Mouse (Mus musculus) embryonic fibroblast, embryonic 13.5 days (primary cell): Measurements from ENCODE around the gene Cntnap4. TPM values are rescaled to one million over a fixed set of nuclear protein-coding genes. Genes with fewer than 3 reads are reported as not detected.

Experiments
- H3K27ac ChIP-seq: 2 replicates; pipeline ENCODE4 v1.5.1; 2012; ENCODE audit warnings: low read length, control low read depth, inconsistent platforms; ENCODE audit not compliant: insufficient read depth
- H3K4me1 ChIP-seq: 2 replicates; pipeline ENCODE4 v1.6.1; 2011; ENCODE audit warnings: low read length; ENCODE audit not compliant: control insufficient read depth, insufficient read depth
- H3K4me3 ChIP-seq: 2 replicates; pipeline ENCODE4 v1.5.1; 2011; ENCODE audit warnings: mild to moderate bottlenecking, control low read depth, low read length; ENCODE audit not compliant: insufficient read depth
- CTCF ChIP-seq: IDR thresholded peaks from 2 replicates; pipeline ENCODE4 v1.5.1; 2011; ENCODE audit warnings: mild to moderate bottlenecking, control low read depth, low read length, moderate library complexity, borderline replicate concordance; ENCODE audit not compliant: insufficient read depth
- POLR2A ChIP-seq: IDR thresholded peaks from 2 replicates; pipeline ENCODE4 v1.6.1; 2011; ENCODE audit warnings: low read depth, mild to moderate bottlenecking, control low read depth, low read length, moderate library complexity
- polyA plus RNA-seq: library from polyadenylated mRNA; stranded (reverse); fragments of >200 nt; gene quantifications from 2 replicates; pipeline ENCODE4 v1.2.4, GENCODE M21; 2011; ENCODE audit warnings: low read depth; ENCODE audit not compliant: missing spikeins, insufficient read length

The Cntnap4 gene
- 0.10 TPM in 1 of 2 replicates, not detected in the other for polyA plus RNA-seq

DNA sequence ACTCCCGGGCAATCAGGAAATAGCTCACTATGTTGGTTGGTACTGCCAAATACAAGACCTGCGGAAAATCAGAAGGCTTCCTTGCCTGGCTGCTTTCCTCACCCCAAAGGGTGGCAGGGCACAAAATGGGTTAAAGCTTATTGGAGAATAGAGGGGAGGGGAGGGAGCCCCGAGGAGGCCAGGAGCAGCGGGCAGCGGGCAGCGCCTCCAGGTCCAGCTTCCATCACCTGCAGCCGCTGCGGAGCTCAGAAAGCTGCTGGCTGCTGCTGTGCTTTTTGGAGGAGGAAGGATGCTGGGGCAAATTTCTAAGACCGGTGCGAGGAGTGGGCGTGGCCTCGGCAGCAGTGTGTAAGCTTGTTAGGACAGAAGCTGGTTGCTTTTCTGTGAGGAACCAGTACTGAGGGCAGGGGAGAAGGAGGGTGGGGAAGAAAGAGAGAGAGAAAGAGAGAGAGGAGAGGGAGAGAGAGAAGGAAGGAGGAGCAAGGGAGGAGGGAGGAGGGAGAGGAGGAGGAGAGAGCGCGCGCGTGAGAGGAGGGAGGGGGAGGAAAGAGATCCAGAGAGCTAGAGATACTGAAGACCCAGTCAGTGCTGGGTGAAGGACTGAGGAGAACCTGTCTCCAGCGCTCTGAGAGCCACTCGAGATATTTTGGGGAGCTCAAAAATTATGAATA lies at the start of gene Cntnap4:
Gene Cntnap4 (plus strand): TSS at position 573 of the 671 bp plus-strand sequence.
- Histone ChIP-seq H3K4me1 (no peaks in the 10 kb centered on the region), H3K27ac (no peak within 1 kb of the TSS), H3K4me3 (peak within 1 kb of the TSS; percentile 5; the same call in 1 of the 2 replicates)
- TF ChIP-seq POLR2A: no peak
- no peak for TF ChIP-seq CTCF

DNA sequence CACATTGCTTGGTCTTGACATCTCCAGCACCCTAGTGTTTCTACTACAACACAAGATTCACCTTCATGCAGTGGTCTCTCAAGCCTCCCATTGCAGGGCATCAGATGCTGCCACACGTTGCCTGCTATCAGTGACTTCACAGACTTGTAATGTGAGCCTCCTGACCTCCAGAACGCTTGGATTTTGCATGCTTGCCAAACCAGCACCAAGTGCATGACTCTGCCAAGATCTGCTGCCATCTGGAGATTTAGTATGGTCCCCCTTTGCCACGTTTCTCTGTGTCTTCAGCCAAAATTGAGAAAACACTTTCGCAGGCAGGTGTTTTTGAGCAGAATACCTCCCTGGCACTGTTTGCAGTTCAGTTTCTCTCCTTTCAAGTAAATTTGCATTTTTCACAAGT lies 12.5 kb upstream of the Cntnap4 start:
- Histone ChIP-seq H3K4me1 (no peaks in the 10 kb centered on the region), H3K27ac (no peak overlapping the region), H3K4me3 (no peak overlapping the region)
- TF ChIP-seq CTCF: no peak
- no peak for TF ChIP-seq POLR2A

- H3K4me3 ChIP-seq: no peak overlapping the region
- TF ChIP-seq POLR2A: no peak
- no peak for TF ChIP-seq CTCF
- H3K4me1 ChIP-seq: no peaks in the 10 kb centered on the region
These were observed 698 bp downstream of the Cntnap4 start for GRCm38 (mm10) chr8:112570541-112570940.

GRCm38 (mm10) chr8:112571337-112571904 lies 1.6 kb downstream of the Cntnap4 start:
- Histone ChIP-seq H3K4me3 (no peak overlapping the region), H3K4me1 (no peaks in the 10 kb centered on the region), H3K27ac (no peak overlapping the region)
- TF ChIP-seq CTCF (peak; percentile 90), POLR2A (no peak)

More at GRCm38 (mm10) chr8:112570541-112570940, 698 bp downstream of the Cntnap4 start:
- no peak overlapping the region for H3K27ac ChIP-seq

DNA sequence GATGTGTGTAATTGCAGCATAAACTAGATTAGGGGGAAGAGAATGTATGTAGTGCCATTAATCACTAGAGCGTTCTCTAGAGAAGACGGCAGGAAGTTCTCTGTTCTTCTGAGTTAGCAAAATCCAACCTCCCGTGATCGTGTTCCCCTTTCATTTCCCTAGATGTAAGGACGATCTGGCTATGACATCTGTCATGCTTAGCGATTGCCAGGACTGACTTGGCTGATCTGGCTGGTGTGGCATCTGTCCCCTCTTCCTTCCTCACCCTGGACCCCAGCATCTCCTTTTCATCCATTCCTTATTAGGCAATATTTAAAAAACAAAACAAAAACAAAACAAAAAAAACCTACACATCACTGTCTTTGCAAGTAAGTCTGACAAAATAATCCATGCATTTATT lies 11.6 kb downstream of the Cntnap4 start:
- no peaks in the 10 kb centered on the region for H3K4me1 ChIP-seq
- TF ChIP-seq CTCF: no peak
- TF ChIP-seq POLR2A: no peak
- no peak overlapping the region for H3K4me3 ChIP-seq
- H3K27ac ChIP-seq: no peak overlapping the region

- Histone ChIP-seq H3K4me1 (no peaks in the 10 kb centered on the region), H3K4me3 (no peak overlapping the region), H3K27ac (no peak overlapping the region)
- TF ChIP-seq CTCF (no peak), POLR2A (no peak)
These were observed 13.6 kb downstream of the Cntnap4 start for GRCm38 (mm10) chr8:112583440-112583839.

GRCm38 (mm10) chr8:112588357-112589051 lies 18.7 kb downstream of the Cntnap4 start:
- TF ChIP-seq POLR2A: no peak
- no peak for TF ChIP-seq CTCF
- no peak overlapping the region for H3K27ac ChIP-seq
- no peaks in the 10 kb centered on the region for H3K4me1 ChIP-seq
- no peak overlapping the region for H3K4me3 ChIP-seq

DNA sequence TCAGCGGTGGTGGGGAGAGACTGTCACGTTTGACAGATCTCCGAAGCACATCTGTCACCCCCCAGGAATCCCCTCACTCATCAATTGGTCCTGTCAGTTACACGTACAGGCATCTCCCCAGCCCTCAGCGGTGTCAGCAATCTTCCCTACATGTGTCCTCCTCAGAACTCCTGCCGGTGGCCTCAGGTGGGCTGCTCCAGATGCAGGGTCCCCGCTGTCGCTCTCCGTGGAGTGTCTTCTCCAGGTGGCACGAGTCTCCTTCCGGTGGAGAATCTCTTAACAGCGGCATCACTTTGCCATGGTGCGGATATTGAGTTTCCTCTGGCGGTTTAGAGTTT lies 19.2 kb downstream of the Cntnap4 start:
- no peaks in the 10 kb centered on the region for H3K4me1 ChIP-seq
- TF ChIP-seq CTCF: no peak
- no peak for TF ChIP-seq POLR2A
- no peak overlapping the region for H3K4me3 ChIP-seq
- H3K27ac ChIP-seq: no peak overlapping the region

DNA sequence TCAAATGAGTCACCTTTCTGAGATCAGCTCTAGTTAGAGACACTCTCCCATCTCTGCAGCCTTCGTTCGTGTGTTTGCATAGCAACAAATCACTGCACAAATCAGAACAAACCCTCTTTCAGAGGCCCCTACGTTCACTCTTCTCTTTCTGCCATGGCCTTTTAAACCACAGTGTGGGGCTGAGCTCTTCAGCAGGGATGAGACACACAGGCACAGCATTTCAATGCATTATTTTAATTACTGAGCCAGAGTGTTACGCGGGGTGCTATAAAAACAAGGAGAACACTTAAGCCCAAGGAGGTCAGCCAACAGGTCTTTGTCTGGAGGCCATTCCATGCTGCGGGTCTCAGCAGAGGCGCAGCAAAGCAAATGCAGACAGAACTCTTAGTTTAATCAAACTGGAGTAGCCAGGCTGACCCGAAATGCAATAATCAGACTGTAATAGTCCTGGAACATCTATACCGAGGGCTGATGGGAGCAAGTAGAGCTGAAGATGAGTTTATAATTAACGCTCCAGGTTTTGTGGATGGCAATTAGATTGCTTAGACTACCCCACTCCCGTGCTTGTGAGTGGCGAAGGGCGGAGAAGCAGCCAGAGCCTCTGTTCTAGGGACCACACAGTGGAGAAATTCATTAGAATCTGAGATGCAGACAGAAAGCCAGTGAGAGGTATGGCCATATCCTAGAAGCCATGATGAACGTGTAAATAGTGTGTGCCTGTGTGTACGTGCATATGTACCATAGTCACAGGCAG lies 26.4 kb downstream of the Cntnap4 start:
- H3K27ac ChIP-seq: no peak overlapping the region
- H3K4me1 ChIP-seq: no peaks in the 10 kb centered on the region
- no peak overlapping the region for H3K4me3 ChIP-seq
- TF ChIP-seq CTCF (no peak), POLR2A (no peak)

- no peak overlapping the region for H3K4me3 ChIP-seq
- no peaks in the 10 kb centered on the region for H3K4me1 ChIP-seq
- no peak for TF ChIP-seq CTCF
- TF ChIP-seq POLR2A: no peak
- no peak overlapping the region for H3K27ac ChIP-seq
These were observed 30.1 kb downstream of the Cntnap4 start for GRCm38 (mm10) chr8:112599975-112600374.
